Mouse (Mus musculus): Measurements from ENCODE around the gene Dglucy. TPM values are rescaled to one million over a fixed set of nuclear protein-coding genes. Genes with fewer than 3 reads are reported as not detected.

The Dglucy gene
- polyA plus RNA-seq, 1 experiment from 2014 or later = 1.9 TPM

DNA sequence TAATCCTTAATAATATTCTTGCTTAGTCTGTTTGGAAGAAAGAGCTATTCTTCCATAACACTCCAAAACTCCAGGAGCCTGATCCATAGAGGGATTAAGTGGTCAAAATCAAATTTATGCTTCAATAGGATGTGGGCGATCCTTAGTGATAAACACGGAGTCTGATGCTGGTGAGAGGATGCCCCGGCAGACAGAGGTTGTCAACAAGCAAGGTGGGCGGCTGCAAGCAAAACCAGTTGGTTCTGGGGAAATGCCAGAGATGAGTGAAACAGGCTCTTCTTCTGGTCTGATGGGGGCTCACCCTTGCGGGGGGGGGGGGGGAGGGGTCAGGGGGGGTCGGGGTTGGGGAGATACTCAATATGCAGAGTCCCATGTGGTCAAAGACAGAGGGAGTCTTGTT is 97.1 kb downstream of the Dglucy start:
- no peak overlapping the region for H3K27ac ChIP-seq (ENCODE audit: low read depth, low read length)
- no peak overlapping the region for H3K9ac ChIP-seq (replicated peaks; ENCODE audit: low read depth, low read length)
- no peak for ATAC-seq (ENCODE audit: low read depth)
- H3K4me1 ChIP-seq (ENCODE audit: control insufficient read depth, insufficient read depth, low read length) = no peaks in the 10 kb centered on the region
- H3K36me3 ChIP-seq (ENCODE audit: control insufficient read depth, insufficient read depth, low read length) = no peaks in the 10 kb centered on the region
- no peak overlapping the region for H3K4me3 ChIP-seq (ENCODE audit: low read depth, low read length)
- H3K9me3 ChIP-seq (ENCODE audit: control insufficient read depth, low read length) = no peaks in the 10 kb centered on the region
- WGBS = 88% methylated on average over 5 of the region's 6 CpGs
- H3K27me3 ChIP-seq (ENCODE audit: control insufficient read depth, insufficient read depth, low read length) = no peaks in the 10 kb centered on the region
- no peak overlapping the region for H3K4me2 ChIP-seq (ENCODE audit: low read depth, low read length)

- ATAC-seq (ENCODE audit: low read depth) = no peak
- H3K4me1 ChIP-seq (ENCODE audit: control insufficient read depth, insufficient read depth, low read length) = no peaks in the 10 kb centered on the region
- WGBS = 95% methylated on average over 6 of the region's 6 CpGs
- no peak overlapping the region for H3K27ac ChIP-seq (ENCODE audit: low read depth, low read length)
- no peak overlapping the region for H3K4me2 ChIP-seq (ENCODE audit: low read depth, low read length)
- H3K9me3 ChIP-seq (ENCODE audit: control insufficient read depth, low read length) = no peaks in the 10 kb centered on the region
- H3K4me3 ChIP-seq (ENCODE audit: low read depth, low read length) = no peak overlapping the region
- H3K9ac ChIP-seq (replicated peaks; ENCODE audit: low read depth, low read length) = no peak overlapping the region
- H3K36me3 ChIP-seq (ENCODE audit: control insufficient read depth, insufficient read depth, low read length) = no peaks in the 10 kb centered on the region
- no peaks in the 10 kb centered on the region for H3K27me3 ChIP-seq (ENCODE audit: control insufficient read depth, insufficient read depth, low read length)
These were observed 99.1 kb downstream of the Dglucy start for GRCm38 (mm10) chr12:100877936-100878335.

DNA sequence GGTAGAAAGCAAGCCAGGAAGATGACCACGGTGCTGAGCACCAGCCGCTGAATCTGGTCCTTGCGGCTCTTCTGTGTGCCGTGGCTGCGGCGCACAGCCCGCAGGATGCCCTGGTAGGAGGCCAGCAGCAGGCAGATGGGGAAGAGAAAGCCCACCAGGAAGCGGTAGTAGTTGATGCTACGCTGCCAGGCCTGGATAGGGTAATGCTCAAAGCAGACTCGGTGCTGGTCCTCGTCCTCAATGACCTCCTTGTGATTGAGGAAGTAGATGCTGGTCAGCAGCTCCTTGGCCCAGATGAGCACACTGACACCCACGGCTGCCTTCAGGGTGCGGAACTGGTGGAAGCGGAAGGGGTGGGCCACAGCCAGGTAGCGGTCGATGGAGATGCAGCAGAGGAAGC is 99.7 kb downstream of the Dglucy start:
- Histone ChIP-seq H3K4me1 (ENCODE audit: control insufficient read depth, insufficient read depth, low read length) (no peaks in the 10 kb centered on the region), H3K27me3 (ENCODE audit: control insufficient read depth, insufficient read depth, low read length) (no peaks in the 10 kb centered on the region), H3K36me3 (ENCODE audit: control insufficient read depth, insufficient read depth, low read length) (no peaks in the 10 kb centered on the region), H3K4me2 (ENCODE audit: low read depth, low read length) (no peak overlapping the region), H3K9me3 (ENCODE audit: control insufficient read depth, low read length) (no peaks in the 10 kb centered on the region), H3K27ac (ENCODE audit: low read depth, low read length) (no peak overlapping the region), H3K9ac (replicated peaks; ENCODE audit: low read depth, low read length) (no peak overlapping the region), H3K4me3 (ENCODE audit: low read depth, low read length) (no peak overlapping the region)
- no peak for ATAC-seq (ENCODE audit: low read depth)
- 95% methylated on average over 16 of the region's 16 CpGs for WGBS

- no peak overlapping the region for H3K9ac ChIP-seq (replicated peaks; ENCODE audit: low read depth, low read length)
- WGBS = 72% methylated on average over 7 of the region's 7 CpGs
- no peaks in the 10 kb centered on the region for H3K27me3 ChIP-seq (ENCODE audit: control insufficient read depth, insufficient read depth, low read length)
- ATAC-seq (ENCODE audit: low read depth) = no peak
- no peak overlapping the region for H3K4me3 ChIP-seq (ENCODE audit: low read depth, low read length)
- no peaks in the 10 kb centered on the region for H3K9me3 ChIP-seq (ENCODE audit: control insufficient read depth, low read length)
- H3K4me1 ChIP-seq (ENCODE audit: control insufficient read depth, insufficient read depth, low read length) = no peaks in the 10 kb centered on the region
- no peaks in the 10 kb centered on the region for H3K36me3 ChIP-seq (ENCODE audit: control insufficient read depth, insufficient read depth, low read length)
- H3K4me2 ChIP-seq (ENCODE audit: low read depth, low read length) = no peak overlapping the region
- no peak overlapping the region for H3K27ac ChIP-seq (ENCODE audit: low read depth, low read length)
These were observed 104.3 kb downstream of the Dglucy start for GRCm38 (mm10) chr12:100883168-100883567.

GRCm38 (mm10) chr12:100885585-100885984 is 106.7 kb downstream of the Dglucy start:
- 89% methylated on average over 3 of the region's 3 CpGs for WGBS
- Histone ChIP-seq H3K4me2 (ENCODE audit: low read depth, low read length) (no peak overlapping the region), H3K4me1 (ENCODE audit: control insufficient read depth, insufficient read depth, low read length) (no peaks in the 10 kb centered on the region), H3K9me3 (ENCODE audit: control insufficient read depth, low read length) (no peaks in the 10 kb centered on the region), H3K27ac (ENCODE audit: low read depth, low read length) (no peak overlapping the region), H3K9ac (replicated peaks; ENCODE audit: low read depth, low read length) (no peak overlapping the region), H3K27me3 (ENCODE audit: control insufficient read depth, insufficient read depth, low read length) (no peaks in the 10 kb centered on the region), H3K36me3 (ENCODE audit: control insufficient read depth, insufficient read depth, low read length) (no peaks in the 10 kb centered on the region), H3K4me3 (ENCODE audit: low read depth, low read length) (no peak overlapping the region)
- ATAC-seq (ENCODE audit: low read depth) = no peak

DNA sequence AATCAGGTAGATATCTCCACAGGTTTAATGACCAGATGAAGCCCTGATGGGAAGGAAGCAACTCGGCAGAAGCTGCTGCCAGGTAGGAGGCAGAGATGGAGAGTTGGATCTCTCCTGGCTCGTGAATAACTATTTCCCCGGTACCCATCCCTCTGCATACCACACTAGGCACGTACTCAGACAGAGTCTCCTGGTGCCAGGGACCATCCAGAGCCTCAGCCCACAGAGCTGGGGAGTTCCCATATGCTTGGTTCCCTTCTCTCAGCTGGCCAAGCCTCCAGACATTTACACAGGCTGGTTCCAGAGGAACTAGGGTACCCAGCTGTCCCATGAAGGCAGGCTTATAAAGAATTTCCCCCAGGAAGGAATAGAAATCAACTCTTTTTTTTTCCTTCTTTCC is 108.0 kb downstream of the Dglucy start:
- Histone ChIP-seq H3K4me2 (ENCODE audit: low read depth, low read length) (no peak overlapping the region), H3K36me3 (ENCODE audit: control insufficient read depth, insufficient read depth, low read length) (no peaks in the 10 kb centered on the region), H3K9ac (replicated peaks; ENCODE audit: low read depth, low read length) (no peak overlapping the region), H3K9me3 (ENCODE audit: control insufficient read depth, low read length) (no peaks in the 10 kb centered on the region), H3K4me1 (ENCODE audit: control insufficient read depth, insufficient read depth, low read length) (no peaks in the 10 kb centered on the region), H3K4me3 (ENCODE audit: low read depth, low read length) (no peak overlapping the region), H3K27ac (ENCODE audit: low read depth, low read length) (no peak overlapping the region), H3K27me3 (ENCODE audit: control insufficient read depth, insufficient read depth, low read length) (no peaks in the 10 kb centered on the region)
- no peak for ATAC-seq (ENCODE audit: low read depth)
- 89% methylated on average over 4 of the region's 4 CpGs for WGBS

DNA sequence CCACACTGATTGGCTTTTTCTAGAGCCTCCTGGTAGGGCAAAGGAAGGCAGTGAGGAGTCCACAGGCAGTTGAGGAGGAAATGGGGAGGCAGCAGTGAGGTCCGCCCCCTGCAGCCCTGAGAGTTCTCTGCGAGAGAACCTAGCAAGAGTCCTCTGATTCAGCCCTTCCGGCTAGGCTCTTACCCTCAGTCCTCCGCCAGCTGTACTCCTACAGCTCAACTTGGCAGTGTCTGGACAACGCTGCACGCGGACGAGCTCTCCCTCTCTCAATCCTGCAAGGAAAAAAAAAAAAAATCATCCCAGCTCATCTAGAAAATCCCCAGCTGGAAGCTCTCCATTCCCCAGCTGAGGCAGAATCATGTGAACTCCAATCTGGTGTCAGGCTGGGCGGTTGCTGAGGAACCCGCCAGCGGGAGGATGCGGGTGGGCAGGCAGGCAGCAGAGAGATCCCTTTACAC is 109.0 kb downstream of the Dglucy start:
- no peak overlapping the region for H3K27ac ChIP-seq (ENCODE audit: low read depth, low read length)
- no peak overlapping the region for H3K9ac ChIP-seq (replicated peaks; ENCODE audit: low read depth, low read length)
- 49% methylated on average over 12 of the region's 12 CpGs for WGBS
- no peak for ATAC-seq (ENCODE audit: low read depth)
- no peaks in the 10 kb centered on the region for H3K4me1 ChIP-seq (ENCODE audit: control insufficient read depth, insufficient read depth, low read length)
- H3K4me3 ChIP-seq (ENCODE audit: low read depth, low read length) = no peak overlapping the region
- H3K9me3 ChIP-seq (ENCODE audit: control insufficient read depth, low read length) = no peaks in the 10 kb centered on the region
- no peaks in the 10 kb centered on the region for H3K27me3 ChIP-seq (ENCODE audit: control insufficient read depth, insufficient read depth, low read length)
- H3K4me2 ChIP-seq (ENCODE audit: low read depth, low read length) = no peak overlapping the region
- H3K36me3 ChIP-seq (ENCODE audit: control insufficient read depth, insufficient read depth, low read length) = no peaks in the 10 kb centered on the region

GRCm38 (mm10) chr12:100890548-100890947 is 111.7 kb downstream of the Dglucy start:
- WGBS = 95% methylated on average over 3 of the region's 3 CpGs
- no peak overlapping the region for H3K4me3 ChIP-seq (ENCODE audit: low read depth, low read length)
- no peaks in the 10 kb centered on the region for H3K36me3 ChIP-seq (ENCODE audit: control insufficient read depth, insufficient read depth, low read length)
- no peak overlapping the region for H3K4me2 ChIP-seq (ENCODE audit: low read depth, low read length)
- H3K27me3 ChIP-seq (ENCODE audit: control insufficient read depth, insufficient read depth, low read length) = no peaks in the 10 kb centered on the region
- H3K9me3 ChIP-seq (ENCODE audit: control insufficient read depth, low read length) = no peaks in the 10 kb centered on the region
- ATAC-seq (ENCODE audit: low read depth) = no peak
- H3K27ac ChIP-seq (ENCODE audit: low read depth, low read length) = no peak overlapping the region
- no peak overlapping the region for H3K9ac ChIP-seq (replicated peaks; ENCODE audit: low read depth, low read length)
- H3K4me1 ChIP-seq (ENCODE audit: control insufficient read depth, insufficient read depth, low read length) = no peaks in the 10 kb centered on the region

DNA sequence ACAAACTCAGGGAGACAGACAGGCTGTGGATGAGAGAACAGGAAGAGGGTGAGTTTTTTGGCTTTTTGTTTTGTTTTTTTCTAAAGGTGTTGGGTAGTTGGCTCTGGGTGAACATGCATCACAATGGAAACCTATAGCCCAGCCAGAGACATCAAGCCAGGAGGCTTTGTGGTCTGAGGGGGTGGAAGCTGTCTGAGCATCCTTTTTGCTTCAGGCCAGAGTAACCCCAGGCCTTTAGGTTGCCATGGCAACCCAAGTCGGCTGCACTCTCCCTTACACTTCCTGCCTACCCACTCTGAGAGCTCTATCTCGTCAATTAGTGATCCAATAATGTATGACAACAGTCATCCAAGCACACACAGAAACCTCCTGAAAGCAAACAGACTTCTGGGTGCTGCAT is 116.6 kb downstream of the Dglucy start:
- H3K36me3 ChIP-seq (ENCODE audit: control insufficient read depth, insufficient read depth, low read length) = no peaks in the 10 kb centered on the region
- H3K9ac ChIP-seq (replicated peaks; ENCODE audit: low read depth, low read length) = no peak overlapping the region
- no peak overlapping the region for H3K4me2 ChIP-seq (ENCODE audit: low read depth, low read length)
- H3K27me3 ChIP-seq (ENCODE audit: control insufficient read depth, insufficient read depth, low read length) = peaks cover 11% of the 10 kb centered on the region
- H3K4me1 ChIP-seq (ENCODE audit: control insufficient read depth, insufficient read depth, low read length) = peaks cover 6% of the 10 kb centered on the region; the same call in 1 of the 2 replicates
- ATAC-seq (ENCODE audit: low read depth) = peak; percentile 26; the same call in 1 of the 2 replicates
- no peak overlapping the region for H3K4me3 ChIP-seq (ENCODE audit: low read depth, low read length)
- WGBS = 4% methylated on average over 2 of the region's 2 CpGs
- H3K9me3 ChIP-seq (ENCODE audit: control insufficient read depth, low read length) = no peaks in the 10 kb centered on the region
- H3K27ac ChIP-seq (ENCODE audit: low read depth, low read length) = no peak overlapping the region

DNA sequence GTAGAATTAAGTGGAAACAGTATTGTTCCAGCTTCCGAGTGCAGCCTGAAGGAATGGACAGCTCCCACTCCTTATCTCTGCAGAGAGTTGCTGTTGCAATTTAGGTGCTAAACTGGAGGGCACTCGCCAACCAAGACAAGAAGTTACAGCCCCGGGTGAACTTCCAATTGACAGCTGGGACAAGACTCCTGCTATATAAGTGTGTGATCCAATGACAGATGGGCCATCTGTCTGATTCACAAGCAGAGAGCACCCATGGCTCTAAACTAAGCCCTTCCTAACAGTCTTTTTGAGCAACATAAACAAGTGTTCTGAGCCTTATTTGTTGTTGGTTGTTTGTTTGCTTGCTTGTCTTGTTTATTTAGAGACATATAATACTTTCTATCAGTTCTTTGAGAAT is 117.8 kb downstream of the Dglucy start:
- peaks cover 11% of the 10 kb centered on the region for H3K27me3 ChIP-seq (ENCODE audit: control insufficient read depth, insufficient read depth, low read length)
- H3K9ac ChIP-seq (replicated peaks; ENCODE audit: low read depth, low read length) = no peak overlapping the region
- no peak overlapping the region for H3K27ac ChIP-seq (ENCODE audit: low read depth, low read length)
- H3K4me1 ChIP-seq (ENCODE audit: control insufficient read depth, insufficient read depth, low read length) = peaks cover 6% of the 10 kb centered on the region; the same call in 1 of the 2 replicates
- H3K4me2 ChIP-seq (ENCODE audit: low read depth, low read length) = no peak overlapping the region
- 39% methylated on average over 3 of the region's 3 CpGs for WGBS
- ATAC-seq (ENCODE audit: low read depth) = no peak
- H3K36me3 ChIP-seq (ENCODE audit: control insufficient read depth, insufficient read depth, low read length) = no peaks in the 10 kb centered on the region
- no peak overlapping the region for H3K4me3 ChIP-seq (ENCODE audit: low read depth, low read length)
- H3K9me3 ChIP-seq (ENCODE audit: control insufficient read depth, low read length) = no peaks in the 10 kb centered on the region

All from neural tube, embryonic 14.5 days (tissue).